Mouse (Mus musculus): ENCODE measurements around the gene Nhlrc1. TPM values are rescaled to one million over a fixed set of nuclear protein-coding genes. Genes with fewer than 3 reads are reported as not detected.

The Nhlrc1 gene
- polyA plus RNA-seq, 1 experiment from 2014 or later: 4.3 TPM

DNA sequence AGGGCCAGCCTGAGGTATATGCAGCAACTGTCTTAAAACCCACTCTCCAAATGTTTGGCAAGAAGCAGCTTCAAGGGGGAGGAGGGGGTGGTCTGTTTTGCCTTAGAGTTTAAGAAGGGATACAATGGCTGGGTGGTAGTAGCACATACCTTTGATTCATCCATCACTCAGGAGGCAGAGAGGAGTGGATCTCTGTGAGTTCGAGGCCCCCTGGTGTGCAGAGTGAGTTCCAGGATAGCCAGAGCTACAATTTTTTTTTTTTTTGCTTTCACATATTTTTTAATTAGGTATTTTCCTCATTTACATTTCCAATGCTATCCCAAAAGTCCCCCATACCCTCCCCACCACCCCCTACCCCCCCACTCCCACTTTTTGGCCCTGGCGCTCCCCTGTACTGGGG, 46.0 kb downstream of the Nhlrc1 start:
- ATAC-seq (ENCODE audit: low FRiP score, low read depth): no peak
- H3K9me3 ChIP-seq: no peaks in the 10 kb centered on the region; the same call in none of the 2 replicates
- 90% methylated on average over 2 of the region's 2 CpGs for WGBS

DNA sequence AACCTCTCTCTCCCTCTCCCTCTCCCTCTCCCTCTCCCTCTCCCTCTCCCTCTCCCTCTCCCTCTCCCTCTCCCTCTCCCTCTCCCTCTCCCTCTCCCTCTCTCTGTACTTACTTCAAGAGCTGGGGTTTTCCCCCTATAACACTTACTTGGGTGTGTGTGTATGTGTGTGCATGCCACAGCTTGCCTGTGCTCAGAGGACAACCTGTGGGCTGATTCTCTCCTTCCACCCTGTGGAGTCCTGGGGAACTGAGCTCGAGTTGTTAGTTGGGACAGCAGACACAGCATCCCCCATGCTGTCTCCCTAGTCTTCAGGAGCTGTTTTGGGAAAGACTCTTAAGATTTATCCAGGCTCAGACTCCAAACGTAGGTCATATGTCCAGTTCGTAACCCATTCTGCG, 47.3 kb downstream of the Nhlrc1 start:
- no peaks in the 10 kb centered on the region; the same call in none of the 2 replicates for H3K9me3 ChIP-seq
- H3K4me2 ChIP-seq (replicated peaks): no peak overlapping the region
- H3K4me1 ChIP-seq: 0 out of 2 replicates have a peak, but pooled peaks cover 7% of the 10 kb centered on the region
- no peak overlapping the region for H3K27ac ChIP-seq
- no peaks in the 10 kb centered on the region for H3K36me3 ChIP-seq
- no peak for ATAC-seq (ENCODE audit: low FRiP score, low read depth)
- WGBS: 71% methylated on average over 4 of the region's 4 CpGs
- H3K4me3 ChIP-seq: no peak overlapping the region
- no peaks in the 10 kb centered on the region for H3K27me3 ChIP-seq
- H3K9ac ChIP-seq: no peak overlapping the region

More for the DNA sequence above, 46.0 kb downstream of the Nhlrc1 start:
- no peak overlapping the region for H3K27ac ChIP-seq
- no peak overlapping the region for H3K4me2 ChIP-seq (replicated peaks)
- no peak overlapping the region for H3K4me3 ChIP-seq
- no peaks in the 10 kb centered on the region for H3K27me3 ChIP-seq
- no peak overlapping the region for H3K9ac ChIP-seq
- no peaks in the 10 kb centered on the region for H3K36me3 ChIP-seq
- H3K4me1 ChIP-seq: 0 out of 2 replicates have a peak, but pooled peaks cover 7% of the 10 kb centered on the region

Other genes with a start within 250 kb of the Nhlrc1 start
- gene Kif13a, start 85.0 kb downstream of the Nhlrc1 start, polyA plus RNA-seq (2015; fragmentation: Nextera tagmentation; extraction: Ambion mirVana): 17.4 and 20.3 TPM in 2 replicates
- 11.7 and 13.6 TPM in 2 replicates for gene Kdm1b, start 28.6 kb upstream of the Nhlrc1 start, polyA plus RNA-seq (2015; fragmentation: Nextera tagmentation; extraction: Ambion mirVana)
- gene Tpmt, start 29.9 kb upstream of the Nhlrc1 start, polyA plus RNA-seq (2015; fragmentation: Nextera tagmentation; extraction: Ambion mirVana): 20.6 and 24.0 TPM in 2 replicates
- gene Dek, start 91.4 kb upstream of the Nhlrc1 start, polyA plus RNA-seq (2015; fragmentation: Nextera tagmentation; extraction: Ambion mirVana): 345 and 372 TPM in 2 replicates
- 2.0 and 2.1 TPM in 2 replicates for gene Rnf144b, start 107.8 kb upstream of the Nhlrc1 start, polyA plus RNA-seq (2015; fragmentation: Nextera tagmentation; extraction: Ambion mirVana)